Mouse (Mus musculus) layer of hippocampus, adult 18-20 months (tissue): ENCODE measurements at regions not wholly inside any gene's neighbourhood (a gene's known extent, or its start where the extent isn't known, plus 50 kb on each side); places are given as distances from the start of the nearest gene placed in this dataset.

Source experiments
- DNase-seq, 2 experiments: peaks; one replicate each; pipeline ENCODE4 v3.0.0; 2022; ENCODE audit warnings: low spot score in 2 of 2

DNA sequence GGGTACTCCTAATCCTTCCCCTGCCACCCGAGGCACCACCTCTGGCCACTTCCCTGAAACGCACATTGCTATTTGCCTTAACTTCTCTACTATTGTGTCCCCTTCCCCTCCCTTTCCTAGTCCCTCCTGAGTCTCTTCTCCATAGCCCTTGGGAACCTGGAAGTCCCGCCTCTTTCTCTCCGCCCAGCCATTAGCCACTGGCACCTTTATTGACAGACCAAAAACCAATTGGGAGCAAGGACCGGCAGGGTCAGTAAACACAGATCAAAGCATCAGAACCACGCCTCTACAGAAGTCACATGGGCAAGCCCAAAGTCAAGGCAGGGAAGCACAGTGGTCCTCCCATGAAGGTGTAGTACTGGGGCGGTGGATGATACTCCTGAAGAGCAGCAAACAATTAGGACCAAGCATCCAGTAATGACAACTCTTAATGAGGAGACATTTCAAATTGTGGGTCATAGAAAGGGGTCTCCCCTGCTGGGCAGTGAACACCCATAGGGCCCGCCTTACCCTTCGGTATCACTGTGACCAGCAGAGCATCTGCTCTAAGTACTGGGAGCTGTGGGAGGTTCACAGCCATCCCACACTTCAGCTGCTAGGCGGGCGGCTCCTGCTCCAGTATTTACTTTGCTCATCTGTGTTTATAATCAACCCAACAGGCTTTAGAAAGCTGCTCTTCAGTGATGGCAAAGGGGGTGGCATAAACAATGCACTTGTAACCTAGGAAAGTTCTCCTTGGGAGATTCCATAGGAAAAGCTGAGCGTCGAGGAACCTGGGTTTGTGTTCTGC, 226.5 kb upstream of the Mphosph6 start:
- peak; percentile 58 to 82 for DNase-seq

DNA sequence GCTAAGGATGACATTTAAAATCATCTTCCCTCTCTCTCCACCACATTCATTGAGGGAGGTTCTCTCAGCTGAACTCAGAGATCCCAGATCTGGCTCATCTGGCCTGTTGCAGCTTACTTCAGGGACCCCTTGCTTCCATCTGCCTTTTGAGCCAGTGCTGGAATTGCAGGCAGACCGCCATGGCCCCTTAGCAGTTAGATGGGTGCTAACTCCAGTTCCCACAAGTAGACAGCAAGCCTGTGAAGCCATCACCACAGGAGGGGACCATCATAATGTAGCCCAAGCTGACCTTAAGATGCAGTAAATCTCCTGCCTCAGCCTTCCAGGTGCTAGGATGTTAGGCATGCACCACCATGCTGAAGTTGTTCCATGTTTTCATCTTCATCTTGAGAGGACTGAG, 221.7 kb upstream of the Mphosph6 start:
- no peak for DNase-seq

DNA sequence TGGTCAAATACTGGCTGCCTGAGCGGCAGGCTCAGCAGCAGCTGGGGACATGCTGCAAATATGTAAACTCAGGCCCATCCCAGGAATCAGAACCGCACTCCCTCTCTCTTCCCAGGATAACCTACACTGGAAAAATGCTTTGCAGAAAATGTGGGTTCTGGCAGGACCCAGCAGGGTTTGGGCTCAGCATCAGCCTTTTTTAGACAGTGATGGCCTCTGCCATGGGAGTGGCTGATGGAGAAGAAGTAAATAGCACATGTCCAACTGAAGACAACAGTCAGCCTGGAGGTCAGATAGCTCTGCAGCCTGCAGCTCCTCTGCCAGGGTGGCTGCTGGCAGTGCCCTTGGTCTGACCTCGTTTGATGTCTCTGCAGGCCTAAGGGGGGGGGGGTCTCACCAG, 220.2 kb upstream of the Mphosph6 start:
- no peak for DNase-seq

DNA sequence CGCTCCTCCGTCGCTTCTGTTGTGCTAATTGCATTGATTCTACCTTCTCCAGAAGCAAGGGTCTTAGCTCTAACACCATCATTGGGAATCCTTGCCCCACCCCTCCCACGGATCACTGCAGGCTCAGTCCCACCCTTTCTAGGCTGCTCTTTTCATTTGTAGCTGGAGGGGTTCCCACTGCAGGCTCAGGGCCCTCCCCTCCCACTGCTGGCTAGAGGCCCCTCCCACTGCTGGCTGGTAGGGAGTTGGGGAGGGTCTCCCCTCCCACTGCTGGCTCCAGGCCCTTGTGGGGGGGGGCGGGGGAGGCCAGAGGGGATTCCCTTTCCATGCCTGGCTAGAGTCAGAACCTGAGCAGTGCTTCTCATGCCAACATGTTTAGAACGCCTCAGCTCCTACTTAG, 215.5 kb upstream of the Mphosph6 start:
- no peak for DNase-seq

DNA sequence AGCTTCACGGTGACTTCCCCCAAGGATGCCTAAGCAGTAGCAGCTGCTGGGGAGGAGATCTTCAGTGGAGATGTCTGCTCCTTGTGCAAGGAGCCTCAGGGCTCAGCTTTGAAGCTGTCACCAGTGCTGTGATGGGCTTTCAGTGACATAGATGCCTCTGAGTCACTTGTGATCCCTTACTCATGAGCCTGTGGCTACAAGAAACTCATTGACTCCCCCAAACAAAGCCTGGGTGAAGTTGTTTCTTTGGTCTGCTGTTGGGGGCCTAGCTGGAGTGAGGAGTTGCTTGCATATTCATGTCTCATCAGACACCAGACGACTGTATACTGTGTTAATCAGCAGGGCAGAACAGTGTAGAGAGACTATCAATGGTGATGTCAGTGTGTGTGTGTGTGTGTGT, 203.4 kb upstream of the Mphosph6 start:
- no peak for DNase-seq

DNA sequence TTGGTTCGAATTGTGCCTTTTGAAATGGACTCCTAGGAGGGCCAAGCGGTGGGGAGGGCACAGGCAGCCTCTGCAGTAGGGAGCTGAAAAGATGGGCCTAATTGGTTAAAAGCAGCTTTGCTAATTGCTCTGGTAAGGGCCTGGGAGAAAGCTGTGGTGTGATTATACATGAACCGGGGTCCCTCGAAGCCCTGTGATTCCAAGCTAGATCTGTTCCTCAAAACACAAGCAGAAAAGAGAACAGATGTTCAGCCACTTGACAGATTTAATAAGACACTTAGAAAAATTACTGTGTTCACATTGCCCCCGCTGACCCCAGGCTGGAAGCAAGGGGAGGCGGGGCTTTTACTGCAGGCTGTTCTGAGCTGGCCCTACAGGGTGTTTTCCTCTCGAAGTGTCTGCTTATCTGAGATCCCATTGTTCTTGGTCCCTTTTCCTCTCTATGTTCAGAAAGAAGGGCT, 202.7 kb upstream of the Mphosph6 start:
- DNase-seq, result no peak

DNA sequence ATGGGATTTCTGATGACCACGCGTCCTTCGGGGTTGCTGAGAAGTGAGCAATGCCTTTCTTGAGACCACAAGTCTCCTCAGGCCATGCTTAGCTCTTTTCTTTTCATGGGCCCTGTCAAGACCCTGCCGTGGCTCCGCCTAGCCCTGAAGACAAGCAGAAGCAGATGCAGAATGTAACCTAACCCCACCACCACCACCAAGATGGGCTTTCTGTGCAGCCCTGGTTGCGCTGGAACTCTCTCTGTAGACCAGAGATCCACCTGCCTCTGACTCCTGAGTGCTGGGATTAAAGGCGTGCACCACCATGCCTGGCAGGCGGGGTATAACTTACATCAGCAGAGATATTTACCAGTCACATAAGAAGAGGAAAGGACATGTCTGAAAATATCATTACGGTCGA, 199.4 kb upstream of the Mphosph6 start:
- DNase-seq, result no peak

DNA sequence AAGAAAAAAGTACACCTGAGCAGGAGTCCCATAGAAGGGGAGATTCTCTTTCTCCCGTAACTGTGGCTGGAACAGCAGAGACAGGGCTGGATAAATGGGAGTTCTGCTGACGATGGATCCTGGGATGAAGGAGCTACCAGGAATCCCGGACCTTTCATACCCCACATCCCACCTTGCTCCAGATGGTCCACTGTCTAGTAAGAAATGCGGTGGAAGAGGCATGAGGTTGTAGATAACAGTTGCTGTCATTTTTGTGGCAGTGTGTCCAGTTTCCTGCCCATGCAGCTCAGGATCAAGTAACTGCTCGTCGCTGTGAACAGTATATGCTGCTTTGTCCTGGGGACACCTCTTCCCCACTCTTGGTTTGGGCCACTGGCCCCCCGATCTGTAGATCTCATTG, 190.1 kb upstream of the Mphosph6 start:
- no peak for DNase-seq

DNA sequence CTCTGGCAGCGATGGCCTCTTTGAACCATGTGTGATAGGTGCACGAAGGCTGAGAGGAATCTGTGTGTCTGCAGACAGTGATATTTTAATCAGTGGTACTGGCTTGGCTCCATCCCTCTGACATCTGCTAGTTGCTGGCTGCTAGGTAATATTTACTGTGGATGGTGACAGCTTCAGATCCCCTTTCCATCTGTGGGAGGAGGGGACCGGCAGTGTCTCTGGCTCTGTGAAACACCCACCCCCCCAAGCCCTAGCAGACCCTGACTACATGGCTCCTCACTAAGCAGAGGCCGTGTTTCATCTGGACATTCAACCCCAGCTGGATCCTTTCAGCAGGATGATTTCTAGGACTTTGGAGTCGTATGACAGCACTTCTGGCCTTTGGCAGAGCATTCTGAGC, 187.0 kb upstream of the Mphosph6 start:
- peak in 1 of 2 experiments; percentile 31 for DNase-seq

DNA sequence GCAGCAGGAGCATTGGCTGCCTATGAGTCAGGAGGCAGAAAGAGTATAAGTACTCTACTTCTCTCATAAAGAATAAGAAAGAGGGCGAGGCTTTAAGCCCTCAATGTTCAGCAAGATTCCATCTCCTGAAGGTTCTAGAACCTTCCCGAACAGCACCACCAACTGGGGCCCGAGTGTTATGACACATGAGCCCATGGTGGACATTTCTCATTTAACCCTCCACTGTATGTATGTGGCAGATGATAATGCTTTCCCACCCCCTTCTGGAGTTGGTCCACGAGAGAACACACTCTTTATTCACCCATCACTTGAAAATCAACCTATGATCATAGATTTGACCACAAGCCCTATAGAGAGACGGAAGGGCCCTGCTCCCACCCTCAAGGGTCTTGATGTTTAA, 166.6 kb upstream of the Mphosph6 start:
- no peak for DNase-seq

DNA sequence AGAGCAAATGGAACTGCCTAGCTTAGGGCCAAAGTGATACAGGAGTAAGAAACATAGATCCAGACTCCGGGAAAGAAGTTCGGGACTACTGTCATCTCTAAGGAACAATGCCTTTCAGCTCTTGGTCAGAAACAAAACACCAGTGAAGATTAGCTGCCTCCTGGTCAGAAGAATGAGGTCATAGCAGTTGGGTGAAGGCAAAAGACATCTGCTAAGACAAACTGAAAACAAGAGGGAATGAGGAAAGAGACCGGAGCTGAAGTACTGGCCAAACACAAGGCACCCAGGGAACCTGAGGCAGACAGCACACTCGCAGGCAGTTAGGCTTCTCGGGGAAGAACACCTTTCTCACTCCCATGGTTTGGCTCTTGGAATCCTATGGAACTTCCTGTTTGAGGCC, 164.8 kb upstream of the Mphosph6 start:
- no peak for DNase-seq

DNA sequence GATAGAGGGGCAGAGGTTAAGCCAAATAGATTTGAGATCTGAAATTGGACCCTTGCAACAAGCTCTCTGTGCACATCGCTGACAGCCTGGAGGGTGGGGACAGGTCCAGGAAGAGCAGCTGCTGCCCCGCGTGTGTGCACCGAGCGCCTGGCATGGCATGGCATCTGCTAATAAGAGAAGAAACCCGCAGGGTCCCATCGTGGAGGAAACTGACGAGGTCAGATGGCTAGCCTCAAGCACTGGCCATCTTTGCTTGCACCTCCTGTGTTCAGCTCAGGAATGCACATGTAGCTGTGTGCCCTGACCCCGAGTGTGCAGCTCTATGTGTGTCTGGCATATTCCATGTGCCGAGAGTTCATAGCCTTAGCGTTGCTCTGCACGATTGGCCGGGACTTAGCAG, 161.7 kb upstream of the Mphosph6 start:
- DNase-seq, result no peak

DNA sequence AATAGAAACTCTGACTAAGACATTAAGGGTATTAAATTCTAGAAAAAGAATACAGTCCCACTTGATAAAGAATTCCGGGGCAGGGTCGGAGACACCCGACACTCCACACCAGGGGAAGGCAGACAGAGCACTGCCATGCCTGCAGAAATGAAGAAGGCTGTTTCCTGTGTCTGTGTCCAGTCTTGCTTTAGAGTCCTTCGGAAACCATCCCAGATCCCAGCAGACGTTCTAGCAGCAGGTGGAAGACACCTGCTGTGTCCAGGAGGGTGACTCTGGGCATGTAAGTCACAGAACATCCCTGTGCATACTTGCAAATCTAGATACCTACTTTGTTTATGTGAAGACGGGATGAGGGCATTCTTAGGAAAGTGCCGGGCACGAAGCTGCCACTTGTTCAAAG, 160.9 kb upstream of the Mphosph6 start:
- DNase-seq, result no peak

DNA sequence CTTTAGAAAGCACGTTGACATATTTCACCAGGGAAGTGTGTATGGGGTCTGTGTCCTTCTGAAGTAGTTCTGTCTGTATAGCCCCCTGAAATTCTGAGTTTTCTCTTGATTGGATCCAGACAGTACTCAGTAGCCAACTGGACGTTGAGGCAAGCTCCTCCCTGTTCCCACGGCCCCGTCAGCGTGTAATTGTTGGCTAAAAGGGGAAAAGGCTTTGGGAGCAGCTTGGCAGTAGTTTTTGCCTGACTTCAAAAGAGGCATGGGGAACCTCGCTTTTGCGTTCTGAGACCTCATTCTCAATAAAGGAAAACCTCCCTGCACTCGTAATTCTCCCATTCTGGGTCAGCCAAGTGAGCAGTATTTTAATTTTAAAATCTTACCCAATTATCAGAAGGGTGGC, 157.8 kb upstream of the Mphosph6 start:
- DNase-seq, result no peak

DNA sequence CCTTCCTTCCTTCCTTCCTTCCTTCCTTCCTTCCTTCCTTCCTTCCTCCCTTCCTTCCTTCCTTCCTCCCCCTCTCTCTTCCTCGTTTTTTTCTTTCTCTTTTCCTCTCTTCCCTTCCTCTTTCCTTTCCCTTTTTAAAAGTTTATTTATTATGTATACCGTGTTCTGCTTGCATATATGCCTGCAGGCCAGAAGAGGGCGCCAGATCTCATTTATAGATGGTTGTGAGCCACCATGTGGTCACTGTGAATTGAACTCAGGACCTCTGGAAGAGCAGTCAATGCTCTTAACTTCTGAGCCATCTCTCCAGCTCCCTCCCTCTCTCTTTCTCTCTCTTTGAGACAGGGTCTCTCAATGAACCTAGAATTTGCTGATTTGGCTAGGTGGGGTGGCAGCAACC, 157.2 kb upstream of the Mphosph6 start:
- DNase-seq, result no peak

DNA sequence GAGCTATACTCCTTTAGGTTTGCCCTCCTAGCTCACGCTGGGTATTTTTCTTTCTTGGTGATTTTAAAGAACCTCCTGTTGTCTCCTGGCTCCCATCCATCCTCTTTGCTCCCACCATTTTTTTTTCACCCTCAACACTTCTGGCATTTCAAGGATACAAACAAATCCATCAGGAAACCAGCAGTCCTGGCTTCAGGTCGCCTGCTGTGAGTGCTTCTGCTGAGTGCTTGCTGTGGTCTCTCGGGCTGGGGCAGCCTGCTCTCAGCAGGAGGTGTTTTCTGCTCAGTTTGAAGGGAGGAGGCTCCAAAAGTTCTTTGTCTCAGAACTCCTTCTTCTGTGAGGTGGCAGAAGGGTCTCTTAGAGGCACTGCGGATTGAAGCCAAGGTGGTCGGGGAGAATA, 149.9 kb upstream of the Mphosph6 start:
- DNase-seq, result no peak

DNA sequence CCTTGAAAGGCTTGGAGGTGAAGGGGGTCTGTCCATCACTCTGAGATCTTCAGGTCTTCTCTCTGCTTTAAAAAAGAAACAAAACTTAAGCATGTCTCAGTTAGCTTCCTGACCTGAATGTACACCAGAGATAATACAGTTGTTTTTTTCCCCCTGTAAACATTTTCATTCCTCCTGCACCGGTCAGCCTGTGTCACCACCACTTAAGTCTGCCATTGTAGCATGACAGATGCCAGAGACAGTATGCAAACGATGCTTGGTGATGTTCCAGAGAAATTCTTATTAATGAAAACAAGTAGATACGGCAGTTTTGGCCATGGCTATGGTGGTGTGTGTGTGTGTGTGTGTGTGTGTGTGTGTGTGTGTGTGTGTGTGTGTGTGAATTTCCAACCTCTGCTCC, 144.8 kb upstream of the Mphosph6 start:
- no peak for DNase-seq

DNA sequence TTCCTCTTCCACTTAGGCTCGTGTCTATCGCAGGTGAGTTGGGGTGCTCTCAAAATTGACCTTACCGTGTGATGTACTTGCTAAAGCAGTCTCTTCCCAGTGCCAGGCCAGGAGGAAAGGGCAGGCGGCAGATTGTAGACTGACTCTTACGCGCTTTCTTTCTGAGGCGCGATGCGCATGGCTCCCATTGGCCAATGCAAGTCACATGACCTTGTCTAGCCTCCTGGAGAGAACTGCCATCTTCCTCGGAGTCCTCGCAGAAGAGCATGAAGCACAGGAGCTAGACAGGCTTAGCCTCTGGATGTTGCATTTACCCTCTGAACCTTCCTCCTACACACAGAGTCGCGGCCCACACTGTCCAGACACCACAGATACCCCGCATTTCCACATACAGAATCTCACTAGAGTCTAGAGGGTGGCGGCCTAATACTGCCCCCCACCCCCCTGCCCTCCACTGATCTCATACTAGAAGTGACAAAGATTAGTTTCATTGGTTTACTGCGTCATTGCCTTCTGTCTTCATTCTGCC, 132.9 kb upstream of the Mphosph6 start:
- no peak for DNase-seq

DNA sequence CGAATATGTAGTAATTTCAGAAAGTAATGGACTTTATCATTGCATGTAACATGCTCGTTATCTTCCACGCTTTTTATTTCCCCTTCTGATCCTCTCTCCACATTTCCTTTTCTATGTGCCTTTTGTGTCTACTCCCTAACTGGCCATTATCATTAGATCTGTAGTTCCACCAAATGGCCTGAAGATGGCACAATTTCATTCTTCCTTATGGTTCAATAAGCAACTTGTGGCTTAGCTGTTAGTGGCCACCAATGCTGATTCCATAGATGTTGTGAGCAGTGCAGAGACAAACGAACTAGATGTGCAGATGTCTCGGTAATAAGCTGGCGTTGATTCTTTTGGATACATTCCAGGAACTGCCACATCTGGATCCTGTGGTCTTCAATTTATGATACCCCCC, 128.9 kb upstream of the Mphosph6 start:
- DNase-seq, result peak in 1 of 2 experiments; percentile 41

DNA sequence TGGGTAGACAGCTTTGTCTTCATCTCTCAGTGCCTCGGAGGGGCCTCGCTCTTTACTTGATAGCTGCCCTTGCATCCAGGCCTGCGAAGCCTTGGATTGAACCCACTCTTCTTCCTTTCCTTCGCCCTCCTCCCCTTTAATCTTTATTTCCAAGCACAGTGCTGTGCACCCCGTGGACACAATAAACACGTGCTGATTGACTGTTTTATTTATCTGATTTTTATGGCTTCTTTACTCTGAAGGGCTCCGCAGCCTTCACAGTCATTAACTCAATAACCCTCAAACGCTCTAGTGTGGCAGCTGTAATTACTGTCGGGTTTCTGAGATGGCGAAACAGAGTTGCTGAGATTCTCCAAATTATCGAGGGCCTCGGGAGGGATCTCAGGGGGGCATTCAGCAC, 127.9 kb upstream of the Mphosph6 start:
- DNase-seq, result no peak

DNA sequence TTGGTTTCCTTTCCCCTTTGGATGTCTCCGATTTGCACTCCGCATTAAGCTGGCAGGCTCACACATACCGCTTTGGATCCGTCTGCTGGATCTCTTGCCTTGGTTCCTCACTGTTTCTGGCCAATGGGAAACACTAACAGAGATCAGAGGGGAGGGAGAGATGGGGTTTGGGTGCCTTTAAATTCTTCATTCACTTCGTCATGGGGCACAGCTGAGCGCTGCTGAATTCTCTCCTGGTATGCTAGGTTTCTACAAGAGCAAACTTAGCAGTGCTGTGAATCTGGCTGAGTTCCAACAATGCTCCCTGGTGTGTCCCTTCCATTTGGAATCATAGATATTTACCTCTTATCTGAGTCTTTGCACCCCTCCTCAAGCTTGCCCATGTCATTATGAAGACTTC, 121.6 kb upstream of the Mphosph6 start:
- no peak for DNase-seq

DNA sequence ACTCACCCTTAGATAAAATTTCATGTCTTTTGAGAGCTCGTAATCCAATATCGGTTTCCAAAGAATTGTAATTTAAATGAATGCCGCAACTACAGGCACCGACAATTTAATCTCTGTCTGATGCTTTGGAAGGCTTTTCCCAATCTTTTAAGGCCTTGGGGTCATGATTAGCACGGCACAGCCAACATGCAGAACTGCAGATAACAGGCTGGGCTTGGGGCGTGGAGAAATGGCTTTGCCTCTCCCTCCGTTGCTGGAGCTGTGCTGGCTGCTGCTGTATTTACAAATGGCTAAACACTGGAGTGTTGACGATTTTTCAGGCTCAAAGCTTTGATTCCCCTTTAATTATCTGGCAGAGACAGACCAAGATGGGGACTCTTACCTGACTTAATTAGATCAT, 101.3 kb upstream of the Mphosph6 start:
- no peak for DNase-seq

DNA sequence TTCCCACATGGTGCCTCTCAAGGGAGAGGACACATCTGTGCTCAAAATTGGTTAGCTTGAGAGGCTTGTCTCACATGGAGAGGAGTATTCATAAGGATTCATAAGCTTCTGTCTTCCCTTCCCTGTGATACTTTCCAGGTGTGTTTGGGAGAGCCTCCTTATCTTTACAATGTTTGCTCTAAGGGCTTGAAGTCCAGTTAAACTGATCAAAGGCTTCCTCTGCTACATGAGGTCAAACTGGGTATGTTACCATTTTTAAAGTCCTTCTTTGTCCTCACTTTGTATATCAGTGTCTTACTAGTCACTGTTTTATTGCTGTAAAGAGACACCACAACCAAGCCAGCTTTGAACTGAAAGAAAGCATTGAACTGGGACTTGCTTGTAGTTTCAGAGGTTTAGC, 98.1 kb upstream of the Mphosph6 start:
- no peak for DNase-seq
